Mouse (Mus musculus): ENCODE results near the gene Fxr1.
A peak's percentile ranks its signal among the peaks of the same experiment; 100 is the strongest.

The Fxr1 gene

DNA sequence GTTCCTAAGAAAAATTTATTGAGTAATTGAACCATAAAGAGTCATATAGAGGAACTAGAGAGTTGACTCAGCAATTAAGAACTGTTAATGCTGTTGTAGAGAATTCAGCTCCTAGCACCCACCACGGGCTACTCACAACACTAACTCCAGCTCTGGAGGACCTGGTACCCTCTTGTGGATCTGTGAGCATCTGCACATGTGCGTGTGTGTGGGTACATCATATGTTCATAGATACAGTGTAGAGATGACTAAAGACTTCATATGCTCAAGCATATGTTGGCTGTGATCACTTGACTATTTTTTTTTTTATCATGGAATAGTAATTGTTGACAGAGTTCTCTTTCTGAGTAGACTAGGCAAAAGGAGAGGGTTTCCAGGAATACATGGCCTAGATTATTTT is 42.6 kb downstream of the Fxr1 start:
- no peak for DNase-seq (ENCODE audit: low read depth, low spot score)

GRCm38 (mm10) chr3:34068943-34069342 is 49.2 kb downstream of the Fxr1 start:
- DNase-seq (ENCODE audit: low read depth, low spot score), result peak; percentile 29

DNA sequence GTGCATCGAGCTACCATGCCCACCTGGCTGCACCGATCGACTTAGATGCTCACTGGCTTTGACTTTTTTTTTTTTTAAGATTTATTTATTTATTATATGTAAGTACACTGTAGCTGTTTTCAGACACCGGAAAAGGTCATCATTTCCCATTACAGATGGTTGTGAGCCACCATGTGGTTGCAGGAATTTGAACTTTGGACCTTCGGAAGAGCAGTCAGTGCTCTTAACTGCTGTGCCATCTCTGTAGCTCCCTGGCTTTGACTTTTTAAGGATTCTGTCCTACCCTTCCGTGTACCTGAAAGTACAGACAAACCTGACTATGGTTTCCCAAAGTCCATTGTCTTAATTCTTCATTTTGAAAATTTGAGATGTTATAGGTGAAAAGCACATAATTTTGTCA is 53.0 kb downstream of the Fxr1 start:
- DNase-seq (ENCODE audit: low read depth, low spot score), result no peak

DNA sequence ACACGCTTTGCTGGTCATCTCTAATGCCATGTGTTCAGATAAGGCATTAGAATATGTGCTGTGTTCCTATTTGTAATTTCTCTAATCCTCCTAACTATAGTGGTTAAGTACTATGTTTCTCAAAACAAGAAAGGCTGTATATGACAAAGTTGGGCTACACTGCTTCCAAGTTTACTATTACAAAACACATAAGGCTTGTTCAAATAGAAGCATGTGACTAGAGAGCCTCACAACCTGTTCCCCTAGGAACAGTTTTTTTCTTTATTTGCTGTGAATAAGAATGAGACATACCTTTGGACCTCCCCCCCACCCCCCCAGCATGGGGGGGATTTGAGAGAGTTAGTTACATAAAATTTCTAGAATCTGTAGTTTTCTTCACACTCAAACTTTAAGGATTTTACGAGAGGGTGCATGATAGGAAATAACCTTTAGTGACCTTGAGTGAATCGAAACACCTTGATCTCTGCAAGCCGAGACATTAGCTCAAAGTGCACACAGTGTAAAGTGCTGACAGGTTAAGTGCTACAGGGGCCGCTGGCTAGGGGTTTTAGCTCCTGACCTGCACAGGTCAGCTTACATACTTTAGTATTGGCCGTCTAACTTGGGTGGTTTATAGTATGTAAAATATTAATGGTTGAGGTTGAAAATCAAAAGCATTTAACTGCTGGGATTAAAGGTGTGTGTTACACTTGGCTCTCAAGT is 56.5 kb downstream of the Fxr1 start:
- no peak for DNase-seq (ENCODE audit: low read depth, low spot score)

- DNase-seq (ENCODE audit: low read depth, low spot score), result peak; percentile 98
Measured at GRCm38 (mm10) chr3:34080900-34081662, 61.3 kb downstream of the Fxr1 start, which contains the start of gene Dnajc19. Gene Dnajc19, minus strand, starts transcription at chr3:34081321.

DNA sequence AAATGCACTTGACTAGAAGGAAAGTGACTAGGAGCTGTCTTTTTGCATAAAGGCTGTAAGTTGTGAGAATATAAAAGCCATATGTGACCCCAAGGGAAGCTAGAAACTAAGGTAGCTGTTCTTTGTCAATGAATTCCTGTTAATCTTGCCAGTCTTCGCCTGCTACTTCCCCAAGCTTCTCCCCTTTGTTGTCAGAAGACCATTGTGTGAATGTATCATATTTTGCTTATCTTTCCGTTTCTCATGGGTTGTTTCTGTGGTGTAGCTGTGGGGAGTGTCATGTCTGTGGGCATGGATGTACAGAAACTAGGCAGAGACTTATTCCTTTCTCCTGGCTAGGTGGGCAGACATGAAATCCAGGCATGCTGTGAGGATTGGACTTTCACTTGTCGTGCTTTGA is 62.2 kb downstream of the Fxr1 start:
- DNase-seq (ENCODE audit: low read depth, low spot score), result no peak

DNA sequence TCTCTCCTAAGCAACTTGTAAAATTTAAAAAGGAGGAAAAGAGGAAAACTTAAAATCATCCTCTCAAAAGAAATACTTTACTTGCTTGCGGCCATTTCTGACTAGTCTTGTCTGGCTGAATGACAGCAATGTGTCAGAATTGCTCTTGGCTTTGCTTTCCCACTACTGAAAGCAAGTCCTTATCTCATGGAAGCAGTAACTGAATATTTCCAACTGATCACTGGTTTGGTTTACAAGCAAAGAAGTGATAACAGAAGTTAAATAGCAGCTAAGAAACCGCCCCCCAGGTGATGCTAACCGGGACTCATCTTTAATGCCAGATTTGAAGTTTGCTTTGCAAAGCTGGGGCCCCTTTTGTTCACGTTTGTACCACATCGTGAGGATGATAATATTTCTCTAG is 63.9 kb downstream of the Fxr1 start:
- DNase-seq (ENCODE audit: low read depth, low spot score), result no peak

- no peak for DNase-seq (ENCODE audit: low read depth, low spot score)
Measured at GRCm38 (mm10) chr3:34102891-34103290, 83.1 kb downstream of the Fxr1 start.

- peak; percentile 47 for DNase-seq (ENCODE audit: low read depth, low spot score)
Measured at GRCm38 (mm10) chr3:34103902-34104672, 84.3 kb downstream of the Fxr1 start.

- DNase-seq (ENCODE audit: low read depth, low spot score), result no peak
Measured at GRCm38 (mm10) chr3:34106421-34106820, 86.7 kb downstream of the Fxr1 start.

DNA sequence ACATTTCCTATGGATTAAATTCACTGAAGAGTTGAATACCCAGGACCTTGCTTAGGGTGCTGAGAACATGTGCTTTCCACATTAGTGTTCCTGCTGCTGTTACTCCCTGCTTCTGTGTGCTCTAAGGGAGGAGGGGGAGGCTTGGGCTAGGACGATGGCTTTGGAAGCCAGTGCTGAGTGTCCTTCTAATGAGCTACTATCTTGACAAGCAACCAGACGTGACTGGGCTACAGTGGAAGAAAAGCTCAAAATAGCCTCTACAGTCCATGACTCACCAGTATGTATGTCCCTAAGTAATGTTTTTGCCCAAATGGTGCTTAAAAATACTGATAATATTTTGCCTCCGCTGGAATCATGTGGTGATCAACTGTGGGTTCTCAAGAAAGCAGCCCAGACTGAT is 87.9 kb downstream of the Fxr1 start:
- DNase-seq (ENCODE audit: low read depth, low spot score), result peak; percentile 57

DNA sequence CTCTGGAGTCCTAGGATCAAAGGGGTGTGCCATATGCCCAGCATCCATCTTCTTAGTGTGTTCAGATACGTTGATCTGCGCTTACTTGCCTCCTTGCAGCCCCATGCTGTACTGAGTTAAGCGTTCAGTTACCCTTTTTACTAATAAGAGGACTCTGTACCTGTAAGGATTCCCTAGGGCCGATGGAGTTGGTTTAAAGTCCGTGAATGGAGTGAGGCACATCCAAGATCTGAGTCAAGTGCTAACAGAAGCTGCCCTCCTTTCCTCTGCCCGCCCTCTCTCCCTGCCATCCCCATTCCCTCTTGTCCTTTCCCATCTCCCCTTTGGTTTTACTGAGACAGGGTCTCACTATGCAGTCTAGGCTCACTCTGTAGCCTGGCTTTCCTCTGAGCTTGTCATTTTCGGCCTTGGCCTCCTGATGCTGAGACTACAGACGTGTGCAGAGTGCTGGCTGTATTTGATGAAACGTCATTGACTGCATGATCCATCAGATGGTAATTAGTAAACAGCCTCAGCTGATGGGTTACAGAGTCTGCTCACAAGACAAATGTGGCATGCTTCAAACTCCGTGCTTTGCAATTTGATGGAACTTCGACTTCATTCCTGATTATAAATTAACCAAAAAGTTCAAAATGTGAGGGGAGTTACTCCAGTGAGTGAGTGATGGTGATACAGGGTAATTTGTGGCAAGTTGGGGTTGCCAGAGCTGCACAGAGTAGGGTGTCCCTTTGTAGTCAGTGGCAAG is 92.4 kb downstream of the Fxr1 start:
- DNase-seq (ENCODE audit: low read depth, low spot score), result no peak

DNA sequence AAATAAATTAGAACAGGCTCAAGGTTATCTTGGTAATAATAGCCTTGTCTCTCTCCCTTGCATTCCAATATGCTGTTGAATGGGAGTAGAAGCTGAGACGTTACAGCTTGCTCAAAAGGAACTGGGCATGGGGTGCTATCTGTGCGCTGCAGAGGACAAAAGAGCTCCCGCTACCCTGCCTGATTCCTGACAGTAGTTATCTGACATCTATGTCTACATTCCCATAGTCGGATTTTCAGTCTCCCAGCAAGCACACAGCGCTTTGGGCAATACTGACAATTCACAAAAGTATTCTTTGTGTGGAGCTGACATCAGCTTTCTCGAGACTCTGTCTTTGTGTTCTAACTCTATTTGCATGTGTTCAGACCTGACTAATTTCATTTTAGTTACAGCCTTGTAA is 96.1 kb downstream of the Fxr1 start:
- peak; percentile 77 for DNase-seq (ENCODE audit: low read depth, low spot score)

DNA sequence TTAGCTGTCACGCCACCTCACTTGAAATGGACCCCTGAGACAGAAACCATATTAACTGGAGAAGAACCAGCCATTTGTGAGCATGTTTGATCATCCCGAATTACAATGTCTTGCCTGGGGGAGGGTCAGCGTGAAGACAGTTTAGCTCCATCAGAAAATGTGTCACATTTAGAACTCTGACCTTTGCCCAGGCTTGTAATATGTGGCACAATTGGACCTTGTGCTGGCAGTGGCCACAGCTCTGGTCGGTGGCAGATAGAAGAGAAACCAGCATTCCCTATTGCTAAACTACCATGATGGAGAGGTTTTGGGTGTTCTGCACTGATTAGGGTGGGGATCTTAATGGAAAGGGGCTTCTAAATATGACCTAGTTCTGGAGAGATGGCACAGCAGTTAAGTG is 100.1 kb downstream of the Fxr1 start:
- DNase-seq (ENCODE audit: low read depth, low spot score), result peak; percentile 69
